Mouse (Mus musculus) small intestine, adult 2 months (tissue): ENCODE data around the gene Sgpp1. TPM values are rescaled to one million over a fixed set of nuclear protein-coding genes. Genes with fewer than 3 reads are reported as not detected.

Experiments used
- H3K27ac ChIP-seq: fragments of 200-500 bp; 2 replicates; pipeline ENCODE4 v1.5.1; 2012; ENCODE audit warnings: low read depth, low read length, control low read depth, inconsistent platforms; ENCODE audit not compliant: insufficient read depth
- H3K27me3 ChIP-seq: fragments of 200-500 bp; 2 replicates; pipeline ENCODE4 v1.6.1; 2012; ENCODE audit warnings: mild to moderate bottlenecking, moderate library complexity, low read length, inconsistent platforms; ENCODE audit not compliant: control insufficient read depth, insufficient read depth
- H3K36me3 ChIP-seq: fragments of 200-500 bp; 2 replicates; pipeline ENCODE4 v1.6.1; 2012; ENCODE audit warnings: mild to moderate bottlenecking, low read length, control low read depth, inconsistent platforms; ENCODE audit not compliant: control insufficient read depth, insufficient read depth
- H3K4me1 ChIP-seq: fragments of 200-500 bp; 2 replicates; pipeline ENCODE4 v1.6.1; 2012; ENCODE audit warnings: low read length, inconsistent platforms, mixed read lengths; ENCODE audit not compliant: control insufficient read depth, insufficient read depth, insufficient read length
- H3K4me3 ChIP-seq: fragments of 200-500 bp; 2 replicates; pipeline ENCODE4 v1.5.1; 2012; ENCODE audit warnings: low read depth, mild to moderate bottlenecking, control low read depth, inconsistent platforms, low read length, moderate library complexity
- CTCF ChIP-seq: fragments of 200-500 bp; IDR thresholded peaks from 2 replicates; pipeline ENCODE4 v1.5.1; 2012; ENCODE audit warnings: low read depth, mild to moderate bottlenecking, control low read depth, inconsistent platforms, low read length, moderate library complexity, mixed read lengths; ENCODE audit not compliant: insufficient replicate concordance, insufficient read length; ENCODE audit errors: extremely low read depth
- POLR2A ChIP-seq: fragments of 200-500 bp; IDR thresholded peaks from 2 replicates; pipeline ENCODE4 v1.6.1; 2012; ENCODE audit warnings: low read depth, mild to moderate bottlenecking, control low read depth, inconsistent platforms, low read length, moderate library complexity
- WGBS: fragments of 180-500 bp; shearing (Covaris S2); methylation state at CpG from one replicate; pipeline ENCODE4 v1.1.7; 2018; 5-methylcytosine and 5-hydroxymethylcytosine counted together
- polyA plus RNA-seq: library from polyadenylated mRNA; depleted of rRNA; stranded (reverse); fragments of >200 nt; gene quantifications from 2 replicates; pipeline ENCODE4 v1.2.3, GENCODE M21; 2012

Gene Sgpp1
- polyA plus RNA-seq, 1 experiment = 13.1 TPM

- H3K36me3 ChIP-seq = no peaks in the 10 kb centered on the region
- H3K27ac ChIP-seq = no peak overlapping the region
- H3K4me1 ChIP-seq = peaks cover 6% of the 10 kb centered on the region; the same call in 1 of the 2 replicates
- no peak overlapping the region for H3K4me3 ChIP-seq
- 43% methylated on average over 14 of the region's 14 CpGs for WGBS
- no peak for TF ChIP-seq POLR2A
- TF ChIP-seq CTCF = no peak
- H3K27me3 ChIP-seq = peaks cover 6% of the 10 kb centered on the region
These were observed 10.3 kb upstream of the Sgpp1 start for GRCm38 (mm10) chr12:75745697-75746290.

- TF ChIP-seq POLR2A (no peak), CTCF (no peak)
- Histone ChIP-seq H3K27ac (no peak overlapping the region), H3K4me1 (peaks cover 11% of the 10 kb centered on the region), H3K36me3 (no peaks in the 10 kb centered on the region), H3K4me3 (no peak overlapping the region), H3K27me3 (no peaks in the 10 kb centered on the region)
- 93% methylated on average over 5 of the region's 5 CpGs for WGBS
These were observed 6.6 kb upstream of the Sgpp1 start for GRCm38 (mm10) chr12:75742101-75742500.

- Histone ChIP-seq H3K36me3 (no peaks in the 10 kb centered on the region), H3K4me3 (no peak overlapping the region), H3K4me1 (peaks cover 11% of the 10 kb centered on the region), H3K27ac (peak overlapping the region; percentile 78; the same call in 1 of the 2 replicates), H3K27me3 (no peaks in the 10 kb centered on the region)
- TF ChIP-seq CTCF (no peak), POLR2A (no peak)
- 91% methylated on average over 2 of the region's 2 CpGs for WGBS
These were observed 5.7 kb upstream of the Sgpp1 start for GRCm38 (mm10) chr12:75741273-75741672.

- no peak for TF ChIP-seq POLR2A
- no peak for TF ChIP-seq CTCF
- 15% methylated on average over 1 of the region's 1 CpGs for WGBS
- Histone ChIP-seq H3K27me3 (no peaks in the 10 kb centered on the region), H3K27ac (peak overlapping the region; percentile 78), H3K4me1 (peaks cover 13% of the 10 kb centered on the region), H3K4me3 (no peak overlapping the region), H3K36me3 (no peaks in the 10 kb centered on the region)
These were observed 4.9 kb upstream of the Sgpp1 start for GRCm38 (mm10) chr12:75740451-75740850.

- H3K4me3 ChIP-seq = no peak overlapping the region
- 0 out of 2 replicates have a peak overlapping the region, but pooled peaks have one; percentile 42 for H3K27ac ChIP-seq
- TF ChIP-seq CTCF (no peak), POLR2A (no peak)
- peaks cover 13% of the 10 kb centered on the region for H3K4me1 ChIP-seq
- WGBS = 52% methylated on average over 2 of the region's 2 CpGs
- H3K36me3 ChIP-seq = no peaks in the 10 kb centered on the region
- H3K27me3 ChIP-seq = no peaks in the 10 kb centered on the region
These were observed 4.1 kb upstream of the Sgpp1 start for GRCm38 (mm10) chr12:75739611-75740010.

- no peaks in the 10 kb centered on the region for H3K27me3 ChIP-seq
- no peak overlapping the region for H3K27ac ChIP-seq
- no peaks in the 10 kb centered on the region for H3K36me3 ChIP-seq
- no peak for TF ChIP-seq CTCF
- TF ChIP-seq POLR2A = no peak
- WGBS = 58% methylated on average over 4 of the region's 4 CpGs
- peaks cover 15% of the 10 kb centered on the region for H3K4me1 ChIP-seq
- no peak overlapping the region for H3K4me3 ChIP-seq
These were observed 767 bp upstream of the Sgpp1 start for GRCm38 (mm10) chr12:75736296-75736695.

GRCm38 (mm10) chr12:75734891-75735245 lies 661 bp downstream of the Sgpp1 start:
- Histone ChIP-seq H3K27ac (peak overlapping the region; percentile 25), H3K27me3 (no peaks in the 10 kb centered on the region), H3K4me3 (peak overlapping the region; percentile 71), H3K4me1 (peaks cover 6% of the 10 kb centered on the region; the same call in 1 of the 2 replicates), H3K36me3 (no peaks in the 10 kb centered on the region)
- under 1% methylated on average over 17 of the region's 17 CpGs for WGBS
- no peak for TF ChIP-seq POLR2A

GRCm38 (mm10) chr12:75734167-75734566 lies 1.4 kb downstream of the Sgpp1 start:
- Histone ChIP-seq H3K4me1 (peaks cover 6% of the 10 kb centered on the region; the same call in 1 of the 2 replicates), H3K27ac (no peak overlapping the region)
- 2% methylated on average over 10 of the region's 10 CpGs for WGBS

More at GRCm38 (mm10) chr12:75734167-75734566, 1.4 kb downstream of the Sgpp1 start:
- TF ChIP-seq CTCF (no peak), POLR2A (no peak)
- Histone ChIP-seq H3K4me3 (no peak overlapping the region), H3K27me3 (no peaks in the 10 kb centered on the region), H3K36me3 (no peaks in the 10 kb centered on the region)
